Mouse (Mus musculus): ENCODE measurements at regions not wholly inside any gene's neighbourhood (a gene's known extent, or its start where the extent isn't known, plus 50 kb on each side); places are given as distances from the start of the nearest gene placed in this dataset.

DNA sequence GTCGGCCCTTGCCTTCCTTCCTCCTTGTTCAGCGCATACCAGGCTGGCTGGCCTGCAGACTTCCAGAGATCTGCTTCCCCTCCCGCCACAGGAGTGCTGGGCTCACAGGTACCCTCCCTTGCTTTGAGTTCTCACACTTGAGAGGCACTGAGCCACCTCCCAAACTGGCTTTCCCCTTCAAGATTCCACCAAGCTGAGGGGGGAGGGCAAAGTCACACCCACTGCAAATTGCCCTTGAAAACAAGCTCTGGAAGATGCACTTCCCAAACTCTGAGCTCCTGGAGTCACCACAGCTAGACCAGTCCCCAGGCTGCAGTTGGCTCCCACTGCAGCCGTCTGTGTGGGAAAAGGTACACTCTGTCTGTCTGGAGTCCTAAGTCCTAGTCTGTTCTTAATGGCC lies 142.1 kb upstream of the Slc22a12 start:
- no peak for DNase-seq (ENCODE audit: low spot score)

- DNase-seq (ENCODE audit: low spot score) = no peak
Measured at GRCm38 (mm10) chr19:6679392-6680307, 136.8 kb upstream of the Slc22a12 start.

GRCm38 (mm10) chr19:6677511-6677910 lies 134.7 kb upstream of the Slc22a12 start:
- DNase-seq (ENCODE audit: low spot score) = no peak

DNA sequence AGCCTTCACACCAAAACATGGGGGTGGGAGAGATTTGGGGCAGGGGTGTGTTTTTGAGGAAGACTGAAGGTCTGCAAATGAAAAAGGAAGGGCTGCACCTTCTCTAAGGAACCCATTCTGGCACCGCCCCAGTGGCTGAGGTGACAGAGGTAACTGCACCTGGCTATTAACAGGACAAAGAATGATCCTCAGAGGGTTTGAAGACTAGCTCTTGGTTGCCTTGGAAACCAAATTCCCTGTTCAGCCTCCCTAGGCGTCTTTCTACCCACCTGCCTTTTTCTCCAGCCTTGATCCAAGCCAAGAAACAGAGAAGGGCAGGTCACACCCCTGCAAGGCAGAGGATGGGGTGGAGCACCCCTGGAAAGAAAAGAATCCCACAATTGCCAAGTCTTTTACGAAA lies 132.8 kb upstream of the Slc22a12 start:
- no peak for DNase-seq (ENCODE audit: low spot score)

GRCm38 (mm10) chr19:6671696-6672095 lies 128.9 kb upstream of the Slc22a12 start:
- no peak for DNase-seq (ENCODE audit: low spot score)

GRCm38 (mm10) chr19:6669881-6670280 lies 127.0 kb upstream of the Slc22a12 start:
- no peak for DNase-seq (ENCODE audit: low spot score)

DNA sequence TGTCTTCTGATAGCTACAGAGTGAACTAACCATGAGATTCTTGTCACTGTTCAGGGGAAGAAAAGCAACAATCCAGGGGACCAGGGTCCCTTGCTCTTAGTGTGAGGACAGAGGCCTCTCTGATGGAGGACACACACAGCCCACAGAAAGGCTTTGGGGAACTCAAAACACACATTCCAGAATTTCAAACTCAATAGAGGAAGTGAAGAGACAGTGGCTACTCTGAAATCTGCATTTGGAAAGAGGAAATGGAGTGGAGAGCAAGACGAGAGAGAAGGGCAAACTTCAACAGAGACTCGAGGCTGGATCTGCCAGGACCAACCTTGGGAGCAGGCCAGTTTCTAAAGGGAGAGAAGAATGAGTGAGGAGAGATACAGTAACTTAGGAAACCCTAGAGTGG lies 125.7 kb upstream of the Slc22a12 start:
- no peak for DNase-seq (ENCODE audit: low spot score)

DNA sequence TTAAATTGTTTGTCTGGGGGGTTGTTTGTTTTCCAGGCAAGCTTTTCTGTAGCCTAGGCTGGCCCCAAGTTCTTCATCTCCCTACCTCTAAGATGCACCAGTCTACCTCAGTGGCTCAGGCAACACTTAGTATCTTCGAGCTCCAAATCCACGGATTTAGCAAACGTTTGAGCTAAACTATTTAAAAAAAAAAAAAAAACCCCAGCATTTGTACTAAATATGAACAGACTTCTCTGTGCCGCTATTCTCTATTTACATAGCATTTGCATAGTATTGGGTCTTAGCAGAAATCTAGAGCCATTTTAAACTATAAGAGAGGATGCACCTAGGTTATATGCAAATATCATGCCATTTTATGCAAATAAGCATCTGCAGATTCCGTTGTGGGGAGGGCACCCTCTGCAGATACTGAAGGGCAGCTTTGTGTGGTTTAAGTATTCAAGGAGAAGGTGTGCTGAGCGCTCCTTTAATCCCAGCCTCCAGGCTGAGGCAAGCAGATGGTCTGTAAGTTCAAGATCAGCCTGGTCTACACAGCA lies 123.4 kb upstream of the Slc22a12 start:
- no peak for DNase-seq (ENCODE audit: low spot score)

DNA sequence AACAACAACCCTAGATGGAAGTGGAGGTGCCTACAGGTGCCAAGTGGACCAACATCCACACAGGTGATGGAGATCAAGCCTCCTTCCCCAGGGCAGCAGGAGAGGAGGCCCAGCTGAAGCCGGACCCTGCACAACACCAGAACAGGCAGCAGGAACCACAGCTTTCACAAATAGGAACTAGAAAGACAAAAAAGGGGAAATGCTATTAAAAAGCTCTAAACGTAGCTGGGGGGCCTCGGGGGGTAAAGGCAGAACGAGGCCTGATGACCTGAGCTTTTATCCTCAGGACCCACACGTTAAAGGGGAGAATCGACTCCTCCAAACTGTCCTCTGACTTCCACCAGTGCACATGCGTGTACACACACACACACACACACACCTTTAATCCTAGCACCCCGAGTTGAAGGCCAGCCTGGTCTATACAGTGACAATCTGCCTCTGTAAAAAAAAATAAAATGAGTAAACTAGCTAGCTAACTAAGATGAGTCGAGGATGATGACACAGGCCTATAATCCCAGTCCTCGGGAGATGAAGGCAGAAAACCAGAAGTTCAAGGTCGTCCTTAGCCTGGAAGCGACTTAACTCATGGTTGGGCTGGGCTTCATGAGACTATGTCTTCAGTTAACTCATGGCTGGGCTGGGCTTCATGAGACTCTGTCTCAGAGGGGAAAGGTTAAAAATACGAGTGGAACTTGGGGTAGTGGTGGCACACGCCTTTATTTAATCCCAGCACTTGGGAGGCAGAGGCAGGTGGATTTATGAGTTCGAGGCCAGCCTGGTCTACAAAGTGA lies 122.6 kb upstream of the Slc22a12 start:
- no peak for DNase-seq (ENCODE audit: low spot score)

DNA sequence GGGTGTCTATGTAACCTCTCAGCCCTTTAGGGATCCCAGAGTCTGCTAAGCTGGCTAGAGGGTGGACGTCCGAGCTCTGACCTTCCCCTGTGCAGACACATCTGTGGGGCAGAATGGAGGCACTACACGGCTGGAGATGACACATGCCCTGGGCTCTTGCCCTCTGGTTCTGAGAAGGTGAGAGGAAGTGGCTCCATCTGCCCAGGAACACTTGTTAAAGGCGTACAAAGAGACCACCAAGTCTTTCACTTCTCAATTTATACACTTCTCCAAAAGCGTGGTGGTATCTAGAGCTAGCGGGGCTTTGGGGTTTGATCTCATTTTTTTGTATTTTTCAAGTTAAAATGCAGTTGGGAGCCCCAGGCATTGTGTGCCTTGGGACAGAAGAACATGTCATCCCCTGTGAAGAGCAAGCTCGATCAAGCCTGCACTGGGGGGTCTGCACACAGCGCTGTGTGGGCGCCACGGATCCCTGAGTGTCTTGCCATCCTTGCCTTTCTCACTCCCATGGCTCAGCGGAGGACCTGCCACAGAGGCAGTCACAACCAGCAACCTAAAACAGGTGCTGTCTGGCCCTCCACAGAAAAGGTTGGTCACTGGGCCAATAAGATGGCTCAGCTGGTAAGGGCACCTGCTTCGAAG lies 121.6 kb upstream of the Slc22a12 start:
- DNase-seq (ENCODE audit: low spot score) = no peak

DNA sequence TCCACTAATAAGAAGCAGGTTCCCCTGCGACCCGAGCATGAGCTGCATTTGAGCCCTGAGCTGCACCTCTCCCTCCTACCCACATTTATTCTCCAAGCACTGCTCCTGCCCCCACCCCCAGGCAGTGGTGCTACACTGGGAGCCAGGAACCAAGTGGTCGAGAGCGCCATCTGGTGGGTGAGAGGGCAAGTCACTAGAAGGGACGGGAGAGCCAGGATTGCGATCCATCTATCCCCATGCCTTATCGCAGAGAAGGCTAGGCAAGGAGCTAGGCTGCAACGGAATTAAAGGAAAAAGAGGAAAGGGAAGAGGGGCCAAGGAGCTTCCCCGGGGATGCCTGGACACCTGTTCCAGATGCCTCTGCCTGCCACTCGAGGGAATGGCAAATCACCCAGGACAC lies 120.6 kb upstream of the Slc22a12 start:
- DNase-seq (ENCODE audit: low spot score) = peak; percentile 61

DNA sequence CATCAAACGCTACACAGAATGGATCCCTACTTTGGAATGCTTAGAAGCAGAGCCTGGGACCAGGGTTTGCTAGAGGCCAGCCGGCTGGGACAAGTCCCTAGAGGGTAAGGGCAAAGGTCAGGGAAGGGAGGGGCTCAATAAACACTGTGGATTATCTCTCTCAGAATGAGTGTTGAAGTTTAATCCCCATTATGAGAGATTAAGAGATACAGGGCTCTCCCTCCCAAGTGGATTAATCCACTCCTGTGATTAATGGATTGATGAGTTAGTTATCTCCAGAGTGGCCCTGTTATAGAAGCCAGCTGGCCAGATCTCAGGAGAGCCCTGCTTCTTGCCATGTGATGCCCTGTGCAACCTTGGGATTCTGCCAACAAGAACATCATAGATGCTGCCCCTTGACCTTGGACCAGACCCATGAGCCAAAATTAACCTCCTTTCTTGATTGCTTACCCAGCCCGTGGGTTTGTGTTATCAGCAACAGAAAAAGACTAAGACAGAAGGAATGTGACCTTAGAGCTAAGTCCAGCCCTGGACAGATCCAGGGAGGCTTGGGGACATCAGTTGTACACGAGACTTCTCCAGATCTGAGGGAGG lies 119.6 kb upstream of the Slc22a12 start:
- no peak for DNase-seq (ENCODE audit: low spot score)

GRCm38 (mm10) chr19:6661508-6661871 lies 118.7 kb upstream of the Slc22a12 start:
- DNase-seq (ENCODE audit: low spot score) = no peak

- DNase-seq (ENCODE audit: low spot score) = no peak
Measured at GRCm38 (mm10) chr19:6660723-6661507, 118.1 kb upstream of the Slc22a12 start.

GRCm38 (mm10) chr19:6660157-6660556 lies 117.3 kb upstream of the Slc22a12 start:
- no peak for DNase-seq (ENCODE audit: low spot score)

GRCm38 (mm10) chr19:6654550-6654949 lies 111.7 kb upstream of the Slc22a12 start:
- no peak for DNase-seq (ENCODE audit: low spot score)

GRCm38 (mm10) chr19:6652775-6653174 lies 109.9 kb upstream of the Slc22a12 start:
- no peak for DNase-seq (ENCODE audit: low spot score)

DNA sequence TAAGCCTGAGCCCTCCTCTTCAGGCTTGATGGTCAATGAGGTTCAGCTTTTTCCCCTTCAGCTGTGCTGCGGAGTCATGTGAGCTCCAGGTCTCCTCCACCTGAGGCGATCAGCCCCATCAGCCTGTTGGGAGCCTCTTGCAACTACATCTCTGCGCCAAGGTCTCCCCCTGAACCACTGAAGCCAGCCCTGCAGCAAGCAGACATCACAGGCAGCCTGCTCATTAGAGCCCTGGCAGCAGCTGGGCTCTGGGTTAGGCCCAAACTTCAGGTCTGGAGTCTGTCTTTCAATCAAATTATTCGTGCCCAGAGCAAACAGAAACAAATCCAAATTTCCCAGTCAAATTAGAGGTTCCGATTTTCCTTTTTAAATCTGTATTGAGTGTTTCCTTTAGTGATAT lies 108.4 kb upstream of the Slc22a12 start:
- DNase-seq (ENCODE audit: low spot score) = no peak

DNA sequence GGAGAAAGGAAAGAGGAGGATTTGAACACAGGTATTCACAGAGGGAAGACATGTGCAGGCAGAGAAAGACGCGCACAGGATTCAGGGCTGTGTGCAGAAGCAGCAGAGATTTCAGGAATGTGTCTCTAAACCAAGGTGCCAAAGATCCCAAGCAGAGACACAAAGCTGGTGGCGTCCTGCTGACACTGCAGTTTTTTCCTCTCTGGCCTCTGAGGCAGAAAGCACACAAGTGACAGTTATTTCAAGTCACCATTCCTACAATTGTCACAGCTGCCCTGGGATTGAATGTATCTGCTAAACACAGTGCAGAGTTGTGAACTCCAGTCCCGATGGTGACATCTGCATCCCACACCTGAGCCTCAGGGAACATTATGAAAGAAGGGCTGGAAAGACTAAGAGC lies 107.1 kb upstream of the Slc22a12 start:
- no peak for DNase-seq (ENCODE audit: low spot score)

DNA sequence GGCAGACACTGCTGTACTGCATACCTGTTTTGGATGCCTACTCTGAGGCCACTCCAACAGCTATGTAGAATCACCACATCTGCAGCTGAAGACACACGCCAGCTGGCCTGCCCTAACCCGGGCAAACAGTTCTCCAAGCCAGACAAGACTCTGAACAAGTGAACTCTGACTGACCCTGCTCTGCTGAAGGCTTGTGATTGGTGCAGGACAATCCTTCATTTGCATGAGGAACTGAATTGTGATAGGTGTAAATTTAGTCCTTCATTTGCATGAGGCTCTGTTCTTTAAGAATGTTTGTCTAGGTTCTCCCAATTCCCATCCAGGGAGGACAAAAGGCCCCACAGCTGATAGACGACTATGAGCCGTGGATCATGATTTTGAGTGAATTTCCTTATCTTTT lies 104.9 kb upstream of the Slc22a12 start:
- DNase-seq (ENCODE audit: low spot score) = no peak

DNA sequence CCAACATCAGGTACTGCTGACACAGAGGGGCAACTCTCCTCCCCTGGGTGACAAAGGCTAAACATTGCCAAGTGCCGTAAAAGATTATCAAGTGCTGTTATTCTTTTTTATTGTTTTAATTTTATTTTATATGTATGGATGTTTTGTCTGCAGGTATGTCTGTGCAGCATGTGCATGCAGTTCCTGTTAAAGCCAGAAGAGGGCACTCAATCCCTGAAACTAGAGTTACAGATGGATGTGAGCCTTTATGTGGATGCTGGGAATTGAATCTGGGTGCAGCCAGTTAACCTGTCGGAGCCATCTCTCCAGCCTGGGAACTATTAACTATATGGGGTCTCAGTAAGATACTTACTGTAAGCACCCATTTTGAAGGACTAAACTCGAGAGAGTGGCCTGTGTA lies 104.4 kb upstream of the Slc22a12 start:
- DNase-seq (ENCODE audit: low spot score) = no peak
